Mouse (Mus musculus): Measurements from ENCODE around the gene Dennd4c. TPM values are rescaled to one million over a fixed set of nuclear protein-coding genes. Genes with fewer than 3 reads are reported as not detected.

Dennd4c gene
- total and polyA plus RNA-seq, 2 experiments: 2.7 to 18.9 TPM

DNA sequence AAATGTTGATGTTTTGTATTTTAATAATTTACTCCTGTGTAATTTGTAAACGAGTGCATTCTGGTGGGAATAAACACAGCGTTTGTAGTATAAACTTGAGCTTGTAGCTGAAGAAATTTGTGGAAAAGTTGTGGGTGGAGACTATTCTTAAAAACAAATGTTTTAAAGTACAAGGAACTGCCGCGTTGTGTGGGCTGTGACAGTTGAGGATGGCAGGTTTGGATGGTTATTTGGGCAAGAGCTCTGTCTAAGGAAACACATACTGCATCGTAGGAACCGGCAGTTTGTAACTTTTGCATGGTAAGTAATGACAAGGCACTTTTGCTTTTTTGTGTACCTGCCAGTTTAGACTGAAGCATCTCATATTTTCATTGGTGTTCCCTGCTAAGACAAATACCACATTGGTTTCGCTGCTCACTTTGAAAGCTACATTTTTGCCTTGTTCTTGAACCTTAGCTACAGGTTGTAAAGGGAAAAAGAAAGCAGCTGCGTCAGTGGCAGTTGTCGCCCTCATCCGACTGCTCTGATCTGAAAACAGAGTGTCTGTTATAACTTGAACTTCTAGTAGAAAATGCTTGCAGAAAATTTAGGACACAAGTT lies 2.1 kb downstream of the Dennd4c start:
- Histone ChIP-seq H3K27me3 (ENCODE audit: control insufficient read depth, insufficient read depth, low read length) (no peaks in the 10 kb centered on the region), H3K9ac (ENCODE audit: low read depth, low read length) (no peak overlapping the region), H3K4me1 (ENCODE audit: control insufficient read depth, insufficient read depth, low read length) (peaks cover 10% of the 10 kb centered on the region; the same call in 1 of the 2 replicates), H3K36me3 (ENCODE audit: control insufficient read depth, insufficient read depth, low read length) (no peaks in the 10 kb centered on the region), H3K4me3 (ENCODE audit: insufficient read depth, low read depth, low read length) (peak overlapping the region; percentile 26; the same call in 1 of the 2 replicates), H3K79me2 (ENCODE audit: control insufficient read depth, insufficient read depth, low read length) (peaks cover 22% of the 10 kb centered on the region), H3K27ac (replicated peaks; ENCODE audit: insufficient read depth, low read depth, low read length) (no peak overlapping the region)
- WGBS: 11% methylated on average over 10 of the region's 10 CpGs
- TF ChIP-seq POLR2A (IDR thresholded peaks at IDR 0.05; ENCODE audit: extremely low read depth, insufficient read depth, low read length): no peak
- no peak for TF ChIP-seq CTCF (IDR thresholded peaks at IDR 0.05; ENCODE audit: low read depth, low read length)
- peak; percentile 61 for DNase-seq (ENCODE audit: extremely low read depth, low read depth, low spot score)

DNA sequence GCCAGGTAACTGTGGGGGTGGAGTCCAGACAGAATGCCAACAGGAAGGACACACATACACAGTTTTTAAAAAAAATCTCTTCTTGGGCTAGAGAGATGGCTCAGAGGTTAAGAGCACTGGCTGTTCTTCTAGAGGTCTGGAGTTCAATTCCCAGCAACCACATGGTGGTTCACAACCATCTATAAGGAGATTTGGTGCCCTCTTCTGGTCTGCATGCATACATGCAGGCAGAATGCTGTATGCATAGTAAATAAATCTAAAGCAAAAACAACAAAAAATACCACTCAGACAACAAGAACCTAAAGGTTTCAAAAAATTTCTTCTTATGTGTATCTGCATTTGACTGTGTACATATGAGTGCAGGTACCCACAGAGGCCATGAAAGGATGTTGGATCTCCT lies 16.0 kb downstream of the Dennd4c start:
- Histone ChIP-seq H3K4me1 (ENCODE audit: control insufficient read depth, insufficient read depth, low read length) (no peaks in the 10 kb centered on the region), H3K27me3 (ENCODE audit: control insufficient read depth, insufficient read depth, low read length) (no peaks in the 10 kb centered on the region), H3K27ac (replicated peaks; ENCODE audit: insufficient read depth, low read depth, low read length) (no peak overlapping the region), H3K4me3 (ENCODE audit: insufficient read depth, low read depth, low read length) (no peak overlapping the region), H3K79me2 (ENCODE audit: control insufficient read depth, insufficient read depth, low read length) (peaks cover 10% of the 10 kb centered on the region; the same call in 1 of the 2 replicates), H3K36me3 (ENCODE audit: control insufficient read depth, insufficient read depth, low read length) (no peaks in the 10 kb centered on the region), H3K9ac (ENCODE audit: low read depth, low read length) (no peak overlapping the region)
- TF ChIP-seq CTCF (IDR thresholded peaks at IDR 0.05; ENCODE audit: low read depth, low read length): no peak
- TF ChIP-seq POLR2A (IDR thresholded peaks at IDR 0.05; ENCODE audit: extremely low read depth, insufficient read depth, low read length): no peak
- no peak for DNase-seq (ENCODE audit: extremely low read depth, low read depth, low spot score)

DNA sequence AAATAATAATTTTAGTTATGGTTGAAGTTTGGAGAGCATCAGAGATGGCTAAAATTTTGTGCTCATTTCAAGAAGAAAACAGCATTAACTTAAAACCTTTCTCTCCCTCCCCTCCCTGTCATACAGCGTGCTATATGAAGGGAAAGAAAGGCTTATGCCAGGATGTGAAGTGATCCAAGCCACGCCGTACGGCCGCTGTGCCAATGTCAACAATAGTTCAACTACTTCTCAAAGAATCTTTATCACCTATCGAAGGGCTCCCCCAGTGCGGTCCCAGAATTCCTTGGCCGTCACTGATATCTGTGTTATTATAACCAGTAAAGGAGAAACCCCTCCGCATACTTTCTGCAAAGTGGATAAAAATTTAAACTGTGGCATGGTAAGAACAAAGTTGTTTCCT lies 29.2 kb downstream of the Dennd4c start:
- H3K79me2 ChIP-seq (ENCODE audit: control insufficient read depth, insufficient read depth, low read length): no peaks in the 10 kb centered on the region
- no peak overlapping the region for H3K9ac ChIP-seq (ENCODE audit: low read depth, low read length)
- WGBS: 82% methylated on average over 9 of the region's 9 CpGs
- peaks cover 36% of the 10 kb centered on the region for H3K36me3 ChIP-seq (ENCODE audit: control insufficient read depth, insufficient read depth, low read length)
- no peaks in the 10 kb centered on the region for H3K27me3 ChIP-seq (ENCODE audit: control insufficient read depth, insufficient read depth, low read length)
- no peaks in the 10 kb centered on the region for H3K4me1 ChIP-seq (ENCODE audit: control insufficient read depth, insufficient read depth, low read length)
- peak; percentile 12 for DNase-seq (ENCODE audit: extremely low read depth, low read depth, low spot score)
- H3K27ac ChIP-seq (replicated peaks; ENCODE audit: insufficient read depth, low read depth, low read length): no peak overlapping the region
- H3K4me3 ChIP-seq (ENCODE audit: insufficient read depth, low read depth, low read length): no peak overlapping the region
- TF ChIP-seq CTCF (IDR thresholded peaks at IDR 0.05; ENCODE audit: low read depth, low read length): no peak
- TF ChIP-seq POLR2A (IDR thresholded peaks at IDR 0.05; ENCODE audit: extremely low read depth, insufficient read depth, low read length): no peak

DNA sequence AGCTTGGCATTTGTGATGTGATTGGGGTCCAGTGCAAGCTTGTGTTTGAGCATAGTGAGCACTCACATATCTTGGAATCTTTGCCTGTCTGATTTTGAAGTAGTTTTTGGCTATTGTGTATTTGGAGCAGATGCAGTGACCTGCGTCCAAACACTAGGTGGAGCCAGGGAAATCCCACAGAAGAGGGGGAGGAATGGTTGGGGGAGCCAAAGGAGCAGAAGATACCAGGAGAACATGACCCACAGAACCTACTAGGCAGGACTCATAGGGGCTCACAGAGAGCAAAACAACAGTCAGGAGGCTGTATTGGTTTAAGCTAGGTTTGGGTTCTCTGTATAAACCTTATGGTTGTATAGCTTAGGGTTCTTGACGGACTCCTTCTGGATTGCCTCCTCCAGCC lies 62.2 kb downstream of the Dennd4c start:
- no peak for TF ChIP-seq POLR2A (IDR thresholded peaks at IDR 0.05; ENCODE audit: extremely low read depth, insufficient read depth, low read length)
- peak; percentile 48; the same call in 1 of the 2 replicates for TF ChIP-seq CTCF (IDR thresholded peaks at IDR 0.05; ENCODE audit: low read depth, low read length)
- WGBS: 67% methylated on average over 2 of the region's 2 CpGs
- no peak for DNase-seq (ENCODE audit: extremely low read depth, low read depth, low spot score)

DNA sequence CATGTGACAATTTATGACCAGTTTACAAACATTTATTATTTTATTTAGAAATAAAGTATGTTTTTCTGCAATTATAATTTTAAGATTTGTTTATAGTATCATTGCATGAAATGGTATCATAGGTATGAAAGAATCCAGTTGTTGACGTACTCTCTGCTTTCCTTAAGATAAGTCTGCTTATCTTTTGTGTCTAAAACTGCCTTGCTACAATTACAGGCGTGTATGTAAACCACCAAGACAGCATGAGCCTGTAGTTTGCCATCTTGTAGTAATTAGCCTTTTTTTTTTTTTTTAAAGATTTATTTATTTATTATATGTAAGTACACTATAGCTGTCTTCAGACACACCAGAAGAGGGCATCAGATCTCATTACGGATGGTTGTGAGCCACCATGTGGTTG lies 66.5 kb downstream of the Dennd4c start:
- no peak overlapping the region for H3K27ac ChIP-seq (replicated peaks; ENCODE audit: insufficient read depth, low read depth, low read length)
- H3K4me1 ChIP-seq (ENCODE audit: control insufficient read depth, insufficient read depth, low read length): no peaks in the 10 kb centered on the region
- WGBS: over 99% methylated on average over 3 of the region's 3 CpGs
- no peaks in the 10 kb centered on the region for H3K79me2 ChIP-seq (ENCODE audit: control insufficient read depth, insufficient read depth, low read length)
- DNase-seq (ENCODE audit: extremely low read depth, low read depth, low spot score): no peak
- H3K9ac ChIP-seq (ENCODE audit: low read depth, low read length): no peak overlapping the region
- no peak overlapping the region for H3K4me3 ChIP-seq (ENCODE audit: insufficient read depth, low read depth, low read length)
- H3K27me3 ChIP-seq (ENCODE audit: control insufficient read depth, insufficient read depth, low read length): no peaks in the 10 kb centered on the region
- H3K36me3 ChIP-seq (ENCODE audit: control insufficient read depth, insufficient read depth, low read length): peaks cover 24% of the 10 kb centered on the region
- TF ChIP-seq POLR2A (IDR thresholded peaks at IDR 0.05; ENCODE audit: extremely low read depth, insufficient read depth, low read length): no peak
- no peak for TF ChIP-seq CTCF (IDR thresholded peaks at IDR 0.05; ENCODE audit: low read depth, low read length)

More for the DNA sequence above, 62.2 kb downstream of the Dennd4c start:
- H3K27ac ChIP-seq (replicated peaks; ENCODE audit: insufficient read depth, low read depth, low read length): no peak overlapping the region
- H3K4me3 ChIP-seq (ENCODE audit: insufficient read depth, low read depth, low read length): no peak overlapping the region
- no peaks in the 10 kb centered on the region for H3K27me3 ChIP-seq (ENCODE audit: control insufficient read depth, insufficient read depth, low read length)
- peaks cover 34% of the 10 kb centered on the region for H3K36me3 ChIP-seq (ENCODE audit: control insufficient read depth, insufficient read depth, low read length)
- H3K79me2 ChIP-seq (ENCODE audit: control insufficient read depth, insufficient read depth, low read length): no peaks in the 10 kb centered on the region
- H3K9ac ChIP-seq (ENCODE audit: low read depth, low read length): no peak overlapping the region
- H3K4me1 ChIP-seq (ENCODE audit: control insufficient read depth, insufficient read depth, low read length): no peaks in the 10 kb centered on the region

DNA sequence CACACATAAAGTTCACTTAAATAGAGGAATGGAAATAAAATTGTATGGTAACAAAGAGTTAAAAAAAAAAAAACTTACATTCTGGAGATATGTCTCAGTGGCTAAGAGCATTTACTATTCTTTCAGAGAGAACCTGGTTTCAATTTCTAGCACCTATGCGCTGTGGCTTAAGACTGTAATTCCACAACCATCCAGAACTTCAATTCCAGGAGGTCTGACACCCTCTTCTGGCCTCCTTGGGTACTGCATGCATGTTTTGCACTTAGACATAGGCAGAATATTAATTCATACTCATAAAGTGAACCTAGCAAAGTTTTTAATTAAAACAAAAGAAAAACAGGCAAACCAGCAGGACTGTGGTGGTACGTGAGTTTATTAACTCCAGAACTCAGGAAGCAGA lies 74.8 kb downstream of the Dennd4c start:
- Histone ChIP-seq H3K27ac (replicated peaks; ENCODE audit: insufficient read depth, low read depth, low read length) (no peak overlapping the region), H3K79me2 (ENCODE audit: control insufficient read depth, insufficient read depth, low read length) (no peaks in the 10 kb centered on the region), H3K9ac (ENCODE audit: low read depth, low read length) (no peak overlapping the region), H3K4me3 (ENCODE audit: insufficient read depth, low read depth, low read length) (no peak overlapping the region), H3K4me1 (ENCODE audit: control insufficient read depth, insufficient read depth, low read length) (no peaks in the 10 kb centered on the region), H3K27me3 (ENCODE audit: control insufficient read depth, insufficient read depth, low read length) (no peaks in the 10 kb centered on the region), H3K36me3 (ENCODE audit: control insufficient read depth, insufficient read depth, low read length) (peaks cover 42% of the 10 kb centered on the region)
- 80% methylated on average over 2 of the region's 2 CpGs for WGBS
- DNase-seq (ENCODE audit: extremely low read depth, low read depth, low spot score): peak; percentile 50
- TF ChIP-seq POLR2A (IDR thresholded peaks at IDR 0.05; ENCODE audit: extremely low read depth, insufficient read depth, low read length) (no peak), CTCF (IDR thresholded peaks at IDR 0.05; ENCODE audit: low read depth, low read length) (peak; percentile 31)

Measured in liver, adult 2 months (tissue).